Mouse (Mus musculus) forebrain, embryonic 14.5 days (tissue): ENCODE measurements around the gene BC028528. TPM values are rescaled to one million over a fixed set of nuclear protein-coding genes. Genes with fewer than 3 reads are reported as not detected.
"Not testable (repeated sequence)": the region's sequence is repeated elsewhere in the genome, so short reads cannot be mapped to it uniquely, and the experiment has no call there.

ENCODE experiments used
- ATAC-seq: fragments of 200-750 bp; cut with Nextera tagmentation; 2 replicates; pipeline ENCODE4 v1.8.0; 2017; ENCODE audit warnings: mild to moderate bottlenecking, moderate library complexity
- DNase-seq: peaks from one replicate; pipeline ENCODE4 v3.0.0-alpha.2; 2015; ENCODE audit warnings: low spot score
- H3K27ac ChIP-seq: fragments of 300-500 bp; sonication (generic); 2 replicates; pipeline ENCODE4 v1.5.1; 2014; ENCODE audit warnings: low read depth, mild to moderate bottlenecking, control low read depth, low read length, moderate library complexity
- H3K27me3 ChIP-seq: fragments of 300-500 bp; sonication (generic); replicated peaks from 2 replicates; pipeline ENCODE4 v1.6.1; 2014; ENCODE audit warnings: low read length, control low read depth, mixed read lengths; ENCODE audit not compliant: control insufficient read depth, insufficient read depth
- H3K36me3 ChIP-seq: fragments of 300-500 bp; sonication (generic); 2 replicates; pipeline ENCODE4 v1.6.1; 2014; ENCODE audit warnings: low read length, control low read depth; ENCODE audit not compliant: control insufficient read depth, insufficient read depth
- H3K4me1 ChIP-seq: fragments of 300-500 bp; sonication (generic); 2 replicates; pipeline ENCODE4 v1.6.1; 2014; ENCODE audit warnings: antibody characterized with exemption, low read length, control low read depth; ENCODE audit not compliant: control insufficient read depth, insufficient read depth
- H3K4me2 ChIP-seq: fragments of 300-500 bp; sonication (generic); 2 replicates; pipeline ENCODE4 v1.6.1; 2014; ENCODE audit warnings: mild to moderate bottlenecking, control low read depth, low read length
- H3K4me3 ChIP-seq: fragments of 300-500 bp; sonication (generic); 2 replicates; pipeline ENCODE4 v1.5.1; 2014; ENCODE audit warnings: low read depth, low read length, control low read depth
- H3K9ac ChIP-seq: fragments of 300-500 bp; sonication (generic); 2 replicates; pipeline ENCODE4 v1.6.1; 2014; ENCODE audit warnings: mild to moderate bottlenecking, low read length, control low read depth, moderate library complexity
- H3K9me3 ChIP-seq: fragments of 300-500 bp; sonication (generic); replicated peaks from 2 replicates; pipeline ENCODE4 v1.6.1; 2016; ENCODE audit warnings: low read length, control low read depth, mixed read lengths; ENCODE audit not compliant: control insufficient read depth
- WGBS: fragments of 180-500 bp; shearing (Covaris S2); extraction: QIAGEN DNeasy Blood & Tissue Kit; methylation state at CpG from one replicate; pipeline ENCODE4 v1.1.7; 2014; 5-methylcytosine and 5-hydroxymethylcytosine counted together
- polyA plus RNA-seq: library from polyadenylated mRNA; unstranded; fragments of >200 nt; fragmentation: Nextera tagmentation; extraction: Ambion mirVana; gene quantifications from 2 replicates; pipeline ENCODE4 v1.2.1, GENCODE M21; 2014

BC028528 gene
- polyA plus RNA-seq, 1 experiment from 2014 or later, result 15.4 TPM

- peaks cover 15% of the 10 kb centered on the region for H3K36me3 ChIP-seq
- ATAC-seq (peak; percentile 54), DNase-seq (peak; percentile 55)
- WGBS, result under 1% methylated on average over 68 of the region's 105 CpGs
- peak overlapping the region; percentile 90 for H3K4me3 ChIP-seq
- H3K4me1 ChIP-seq, result peaks cover 9% of the 10 kb centered on the region
- H3K27ac ChIP-seq, result peak overlapping the region; percentile 86
- no peaks in the 10 kb centered on the region for H3K27me3 ChIP-seq
- peak overlapping the region; percentile 94 for H3K9ac ChIP-seq
- peak overlapping the region; percentile 69 for H3K4me2 ChIP-seq
- H3K9me3 ChIP-seq, result no peaks in the 10 kb centered on the region
Observed at GRCm38 (mm10) chr3:95929581-95930470, 38.0 kb upstream of the BC028528 start.

GRCm38 (mm10) chr3:95928658-95929503 is 37.1 kb upstream of the BC028528 start, which contains the start of gene Anp32e:
TSS of gene Anp32e (plus strand) at chr3:95929246.
- under 1% methylated on average over 49 of the region's 49 CpGs for WGBS
- peak within 1 kb of the TSS; percentile 94 for H3K9ac ChIP-seq
- ATAC-seq (peak; percentile 100), DNase-seq (peak; percentile 100)
- H3K27me3 ChIP-seq, result no peaks in the 10 kb centered on the region
- peak within 1 kb of the TSS; percentile 69 for H3K4me2 ChIP-seq
- peaks cover 9% of the 10 kb centered on the region for H3K4me1 ChIP-seq
- H3K9me3 ChIP-seq, result no peaks in the 10 kb centered on the region
- H3K4me3 ChIP-seq, result peak within 1 kb of the TSS; percentile 90
- peaks cover 5% of the 10 kb centered on the region for H3K36me3 ChIP-seq
- peak within 1 kb of the TSS; percentile 86 for H3K27ac ChIP-seq

- WGBS, result 79% methylated on average over 6 of the region's 6 CpGs
- H3K9ac ChIP-seq, result peak overlapping the region; percentile 62; the same call in 1 of the 2 replicates
- H3K4me3 ChIP-seq, result peak overlapping the region; percentile 90
- DNase-seq (no peak), ATAC-seq (no peak)
- H3K4me2 ChIP-seq, result peak overlapping the region; percentile 68
- H3K27ac ChIP-seq, result peak overlapping the region; percentile 82
- H3K9me3 ChIP-seq, result no peaks in the 10 kb centered on the region
- H3K4me1 ChIP-seq, result peaks cover 9% of the 10 kb centered on the region
- H3K36me3 ChIP-seq, result no peaks in the 10 kb centered on the region
- H3K27me3 ChIP-seq, result no peaks in the 10 kb centered on the region
Observed at GRCm38 (mm10) chr3:95928261-95928657, 36.5 kb upstream of the BC028528 start.

GRCm38 (mm10) chr3:95925087-95925486 is 33.3 kb upstream of the BC028528 start:
- Histone ChIP-seq H3K4me2 (no peak overlapping the region), H3K4me3 (no peak overlapping the region), H3K36me3 (no peaks in the 10 kb centered on the region), H3K9ac (no peak overlapping the region), H3K27me3 (no peaks in the 10 kb centered on the region), H3K9me3 (no peaks in the 10 kb centered on the region), H3K4me1 (no peaks in the 10 kb centered on the region), H3K27ac (no peak overlapping the region)
- WGBS, result 85% methylated on average over 5 of the region's 5 CpGs
- no peak for ATAC-seq
- DNase-seq, result no peak

GRCm38 (mm10) chr3:95924185-95924584 is 32.4 kb upstream of the BC028528 start:
- Histone ChIP-seq H3K4me3 (no peak overlapping the region), H3K9me3 (no peaks in the 10 kb centered on the region), H3K4me2 (no peak overlapping the region), H3K4me1 (no peaks in the 10 kb centered on the region), H3K36me3 (no peaks in the 10 kb centered on the region), H3K9ac (no peak overlapping the region), H3K27ac (no peak overlapping the region), H3K27me3 (no peaks in the 10 kb centered on the region)
- ATAC-seq (no peak), DNase-seq (no peak)
- 74% methylated on average over 4 of the region's 4 CpGs for WGBS

GRCm38 (mm10) chr3:95923429-95923828 is 31.6 kb upstream of the BC028528 start:
- not testable (repeated sequence) for H3K36me3 ChIP-seq, H3K4me2 ChIP-seq, H3K9me3 ChIP-seq, H3K27me3 ChIP-seq, H3K27ac ChIP-seq, ATAC-seq, H3K4me1 ChIP-seq, H3K9ac ChIP-seq, H3K4me3 ChIP-seq, DNase-seq
- WGBS, result 93% methylated on average over 7 of the region's 7 CpGs

GRCm38 (mm10) chr3:95920532-95920931 is 28.7 kb upstream of the BC028528 start:
- not testable (repeated sequence) for ATAC-seq, H3K9me3 ChIP-seq, H3K27me3 ChIP-seq, H3K9ac ChIP-seq, H3K27ac ChIP-seq, H3K4me2 ChIP-seq, H3K36me3 ChIP-seq, H3K4me3 ChIP-seq, H3K4me1 ChIP-seq, DNase-seq
- WGBS, result 63% methylated on average over 2 of the region's 2 CpGs

GRCm38 (mm10) chr3:95916760-95917159 is 25.0 kb upstream of the BC028528 start:
- no peak for ATAC-seq

More at GRCm38 (mm10) chr3:95916760-95917159, 25.0 kb upstream of the BC028528 start:
- Histone ChIP-seq H3K36me3 (no peaks in the 10 kb centered on the region), H3K27ac (no peak overlapping the region), H3K9ac (no peak overlapping the region), H3K4me1 (no peaks in the 10 kb centered on the region), H3K9me3 (no peaks in the 10 kb centered on the region), H3K27me3 (no peaks in the 10 kb centered on the region), H3K4me2 (no peak overlapping the region), H3K4me3 (no peak overlapping the region)
- WGBS, result 82% methylated on average over 7 of the region's 7 CpGs
- DNase-seq, result no peak
